Mouse (Mus musculus) cortical plate, adult 2 months (tissue): Measurements from ENCODE around the gene Dmap1.

ENCODE experiments used
- CTCF ChIP-seq: fragments of 200-500 bp; IDR thresholded peaks from 2 replicates; pipeline ENCODE4 v1.5.1; 2011; ENCODE audit warnings: mild to moderate bottlenecking, control low read depth, low read length; ENCODE audit not compliant: insufficient read depth; ENCODE audit errors: extremely low read depth
- POLR2A ChIP-seq: fragments of 200-500 bp; IDR thresholded peaks from 2 replicates; pipeline ENCODE4 v1.6.1; 2011; ENCODE audit warnings: mild to moderate bottlenecking, low read length, control low read depth; ENCODE audit not compliant: insufficient read depth; ENCODE audit errors: extremely low read depth

DNA sequence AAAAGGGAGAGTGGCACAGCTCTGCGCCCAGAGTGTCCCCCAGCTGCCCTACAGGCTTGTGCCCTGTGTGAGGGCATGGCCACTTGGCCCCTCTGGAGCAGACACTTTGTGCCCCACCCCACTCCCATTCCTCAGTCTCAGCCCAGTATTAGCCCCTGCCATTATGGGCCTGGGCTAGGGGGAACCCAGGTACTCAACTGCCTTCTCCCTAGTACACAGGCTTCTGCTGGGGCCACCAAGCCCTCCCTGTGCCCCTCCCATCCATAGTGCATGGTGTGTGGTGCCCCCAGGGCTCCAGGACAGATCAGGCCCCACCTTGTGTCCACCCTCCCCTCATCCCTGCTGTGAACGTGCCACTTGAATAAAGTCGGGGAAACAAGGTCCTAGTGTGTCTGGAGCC, 8.2 kb downstream of the Dmap1 start:
- no peak for TF ChIP-seq CTCF
- no peak for TF ChIP-seq POLR2A
